Mouse (Mus musculus) myocyte (in vitro differentiated cells): Measurements from ENCODE around the gene Tspan11.

Experiments used
- E2F4 ChIP-seq: IDR thresholded peaks from one replicate; pipeline ENCODE4 v1.6.1; 2011; ENCODE audit warnings: mild to moderate bottlenecking, control low read depth, moderate library complexity; ENCODE audit not compliant: insufficient read depth
- MAX ChIP-seq: IDR thresholded peaks from one replicate; pipeline ENCODE4 v1.6.1; 2011; ENCODE audit warnings: low read depth, mild to moderate bottlenecking, control low read depth
- MYOD1 ChIP-seq, 3 experiments: IDR thresholded peaks; one replicate each; pipeline ENCODE4 v1.6.1; 2011; ENCODE audit warnings: control low read depth in 2 of 3, low read depth in 2 of 3, mild to moderate bottlenecking in 2 of 3, moderate library complexity in 1 of 3; ENCODE audit not compliant: insufficient read length in 2 of 3, control insufficient read depth in 1 of 3
- MYOG ChIP-seq, 3 experiments: IDR thresholded peaks; one replicate each; pipeline ENCODE4 v1.6.1; 2011; ENCODE audit warnings: control low read depth in 2 of 3, low read depth in 2 of 3, mild to moderate bottlenecking in 2 of 3; ENCODE audit not compliant: insufficient read length in 2 of 3, control insufficient read depth in 1 of 3, insufficient read depth in 1 of 3
- POLR2A ChIP-seq: IDR thresholded peaks from one replicate; pipeline ENCODE4 v1.6.1; 2011; ENCODE audit warnings: low read depth, mild to moderate bottlenecking, control low read depth, moderate library complexity; ENCODE audit not compliant: insufficient read length
- POLR2AphosphoS2 ChIP-seq: IDR thresholded peaks from one replicate; pipeline ENCODE4 v1.6.1; 2011; ENCODE audit warnings: low read depth, control low read depth; ENCODE audit not compliant: insufficient read length
- REST ChIP-seq: IDR thresholded peaks from one replicate; pipeline ENCODE4 v1.6.1; 2011; ENCODE audit warnings: mild to moderate bottlenecking, control low read depth, moderate library complexity; ENCODE audit not compliant: insufficient read depth, insufficient read length
- SRF ChIP-seq: IDR thresholded peaks from one replicate; pipeline ENCODE4 v1.6.1; 2011; ENCODE audit warnings: low read depth; ENCODE audit not compliant: control insufficient read depth, insufficient read length
- TCF12 ChIP-seq: IDR thresholded peaks from one replicate; pipeline ENCODE4 v1.6.1; 2011; ENCODE audit warnings: mild to moderate bottlenecking, control low read depth; ENCODE audit not compliant: poor library complexity, insufficient read depth, severe bottlenecking
- USF1 ChIP-seq: IDR thresholded peaks from one replicate; pipeline ENCODE4 v1.6.1; 2011; ENCODE audit warnings: low read depth, mild to moderate bottlenecking, control low read depth, moderate library complexity

DNA sequence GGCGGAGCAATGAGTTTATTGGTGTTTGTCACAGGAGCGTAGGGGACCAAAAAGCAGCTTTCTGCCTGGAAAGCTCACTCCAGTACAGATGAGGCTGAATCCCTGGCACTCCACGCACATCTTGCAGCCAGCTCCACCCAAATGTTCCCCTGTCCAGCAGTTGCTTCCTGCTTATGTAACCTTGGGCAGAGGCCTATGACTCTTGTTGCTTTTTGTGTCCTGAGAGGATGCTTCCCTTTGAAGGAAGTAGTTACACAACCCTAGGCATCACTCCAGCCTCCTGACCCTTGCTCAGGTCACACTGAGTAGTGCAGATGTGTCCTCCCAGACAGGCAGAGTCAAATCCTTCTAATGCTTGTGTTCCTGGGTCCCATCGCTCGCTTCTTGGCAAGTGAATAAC lies 46.5 kb downstream of the Tspan11 start:
- TF ChIP-seq E2F4 (no peak), TCF12 (no peak), MAX (no peak), POLR2A (no peak), SRF (no peak), MYOD1 (IDR thresholded peaks at IDR 0.05; ENCODE audit: control insufficient read depth in 1 of 3, insufficient read length in 2 of 3, low read depth in 2 of 3) (no peak), POLR2AphosphoS2 (no peak), USF1 (no peak), MYOG (IDR thresholded peaks at IDR 0.05; ENCODE audit: control insufficient read depth in 1 of 3, insufficient read depth in 1 of 3, insufficient read length in 2 of 3, low read depth in 2 of 3) (no peak), REST (no peak)
